Mouse (Mus musculus): ENCODE results near the gene Nlrp2. TPM values are rescaled to one million over a fixed set of nuclear protein-coding genes. Genes with fewer than 3 reads are reported as not detected.

The Nlrp2 gene
- not detected in 2 replicates for polyA plus RNA-seq (2016; fragmentation: Nextera tagmentation; extraction: Ambion mirVana)

DNA sequence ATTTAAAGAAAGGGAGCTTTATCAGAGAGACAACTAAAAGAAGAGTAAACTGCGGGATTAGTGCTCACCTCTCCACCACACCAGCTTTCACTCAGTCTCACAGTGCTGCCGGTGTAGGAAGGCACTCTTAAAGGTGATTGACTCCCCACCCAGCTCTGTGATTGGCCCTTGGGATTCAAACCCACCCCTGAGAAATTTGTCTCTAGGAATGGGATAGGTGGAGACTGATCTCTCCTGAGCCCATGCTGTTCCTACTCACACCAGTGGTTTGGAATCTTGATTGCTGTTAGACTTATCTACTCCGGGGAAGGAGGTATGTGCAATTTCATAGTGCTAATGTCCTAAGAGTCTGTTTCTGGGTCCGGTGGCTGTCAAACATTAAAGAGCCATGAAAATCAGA lies at the start of gene Nlrp2:
Nlrp2 (minus strand) TSS at position 101 of the 400 bp plus-strand sequence.
- WGBS = 79% methylated on average over 4 of the region's 4 CpGs
- H3K9me3 ChIP-seq = peaks cover 57% of the 10 kb centered on the region

DNA sequence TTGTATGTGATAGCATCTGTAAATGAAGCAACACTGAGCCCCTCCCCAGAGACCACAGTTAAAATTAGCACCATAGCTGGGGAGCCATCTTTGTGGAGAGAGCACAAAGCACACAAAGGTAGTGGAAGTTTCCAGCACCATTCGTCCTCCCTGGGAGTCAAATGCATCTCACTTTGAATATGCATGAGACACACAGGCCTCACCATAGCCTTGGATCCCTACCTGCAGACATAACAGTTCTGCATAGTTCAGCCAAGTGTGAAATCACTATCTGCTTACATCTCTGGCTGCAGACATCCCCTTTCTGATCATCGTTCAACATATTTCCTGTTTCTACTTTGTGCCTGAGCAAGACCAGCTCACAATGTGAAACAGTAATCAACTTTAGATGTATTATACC lies 15.9 kb upstream of the Nlrp2 start:
- Histone ChIP-seq H3K4me3 (no peak overlapping the region), H3K36me3 (replicated peaks) (no peaks in the 10 kb centered on the region), H3K27me3 (replicated peaks; ENCODE audit: low read depth, poor library complexity, severe bottlenecking) (no peaks in the 10 kb centered on the region), H3K9me3 (peaks cover 58% of the 10 kb centered on the region), H3K27ac (replicated peaks) (no peak overlapping the region), H3K4me1 (no peaks in the 10 kb centered on the region)
- no peak for DNase-seq (ENCODE audit: low spot score)
- 80% methylated on average over 2 of the region's 2 CpGs for WGBS

More for the DNA sequence above, at the start of gene Nlrp2:
- Histone ChIP-seq H3K36me3 (replicated peaks) (no peaks in the 10 kb centered on the region), H3K4me3 (no peak within 1 kb of the TSS), H3K27ac (replicated peaks) (no peak within 1 kb of the TSS), H3K27me3 (replicated peaks; ENCODE audit: low read depth, poor library complexity, severe bottlenecking) (no peaks in the 10 kb centered on the region), H3K4me1 (no peaks in the 10 kb centered on the region)
- no peak for DNase-seq (ENCODE audit: low spot score)

DNA sequence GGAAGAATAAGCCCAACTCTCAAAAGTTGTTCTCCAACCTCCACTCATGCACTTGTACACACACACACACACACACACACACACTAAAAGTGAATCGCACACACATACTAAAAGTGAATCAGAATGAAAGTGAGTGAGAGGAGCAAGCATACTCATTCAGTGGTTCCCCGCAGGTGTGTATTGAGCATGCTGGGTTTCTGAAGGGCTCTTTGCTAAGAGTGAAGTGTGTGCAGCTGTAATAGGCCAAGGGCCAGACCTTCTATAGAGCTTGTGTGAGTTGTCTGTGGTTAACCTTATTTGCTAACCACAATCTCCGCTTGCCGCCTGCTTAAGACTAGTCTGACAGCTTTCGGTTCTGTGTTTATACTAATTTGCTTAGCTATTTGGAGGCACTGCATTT lies 12.8 kb upstream of the Nlrp2 start:
- H3K9me3 ChIP-seq = peaks cover 81% of the 10 kb centered on the region
- no peaks in the 10 kb centered on the region for H3K4me1 ChIP-seq
- H3K36me3 ChIP-seq (replicated peaks) = no peaks in the 10 kb centered on the region
- H3K27me3 ChIP-seq (replicated peaks; ENCODE audit: low read depth, poor library complexity, severe bottlenecking) = no peaks in the 10 kb centered on the region
- no peak for DNase-seq (ENCODE audit: low spot score)
- 90% methylated on average over 5 of the region's 5 CpGs for WGBS
- no peak overlapping the region for H3K27ac ChIP-seq (replicated peaks)
- H3K4me3 ChIP-seq = no peak overlapping the region

DNA sequence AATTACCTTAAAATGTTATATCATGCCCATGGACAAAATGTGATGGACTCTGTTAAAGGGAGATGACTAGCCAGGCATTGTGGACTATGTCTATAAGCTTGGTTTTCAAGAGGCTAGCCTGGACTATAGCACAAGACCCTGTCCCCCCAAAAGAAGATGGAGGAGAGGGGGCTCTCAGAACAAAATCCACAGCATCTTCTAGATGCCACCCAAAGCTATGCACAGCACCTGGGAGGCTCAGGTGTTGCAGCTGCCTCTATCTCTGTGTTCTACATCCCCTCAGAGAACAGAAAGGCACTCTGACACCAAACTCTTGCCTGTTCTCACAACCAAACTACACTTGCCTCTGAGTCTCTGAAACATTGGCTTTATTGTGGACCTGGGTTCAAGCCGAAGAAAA lies 598 bp downstream of the Nlrp2 start, which contains the start of gene Gm5065:
Gm5065 (plus strand) TSS at position 301 of the 400 bp plus-strand sequence.
- Histone ChIP-seq H3K9me3 (peaks cover 55% of the 10 kb centered on the region), H3K36me3 (replicated peaks) (no peaks in the 10 kb centered on the region), H3K4me1 (no peaks in the 10 kb centered on the region), H3K4me3 (no peak within 1 kb of the TSS), H3K27ac (replicated peaks) (no peak within 1 kb of the TSS), H3K27me3 (replicated peaks; ENCODE audit: low read depth, poor library complexity, severe bottlenecking) (no peaks in the 10 kb centered on the region)
- WGBS = 90% methylated on average over 1 of the region's 1 CpGs
- DNase-seq (ENCODE audit: low spot score) = no peak

DNA sequence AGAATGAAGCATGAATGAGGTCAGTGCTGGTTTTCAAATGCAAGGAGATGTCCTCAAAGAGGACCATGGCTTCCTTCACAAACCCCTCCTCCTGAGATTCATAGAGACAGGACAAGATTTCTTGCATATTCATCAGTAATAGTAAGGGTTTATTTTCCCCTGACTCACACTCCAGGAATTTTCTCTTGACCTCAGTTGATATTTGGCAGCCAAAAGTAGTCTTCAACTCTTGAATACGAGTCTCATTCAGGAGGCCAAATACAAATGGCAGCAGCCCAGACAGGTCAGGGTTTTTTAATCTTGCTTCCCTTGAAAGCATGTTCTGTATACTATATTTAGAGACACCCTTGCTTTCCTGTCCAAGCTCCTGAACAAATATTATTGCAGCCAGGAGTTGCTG lies 23.3 kb downstream of the Nlrp2 start:
- Histone ChIP-seq H3K4me3 (no peak overlapping the region), H3K36me3 (replicated peaks) (no peaks in the 10 kb centered on the region), H3K27me3 (replicated peaks; ENCODE audit: low read depth, poor library complexity, severe bottlenecking) (no peaks in the 10 kb centered on the region), H3K4me1 (no peaks in the 10 kb centered on the region), H3K9me3 (peaks cover 65% of the 10 kb centered on the region), H3K27ac (replicated peaks) (no peak overlapping the region)
- WGBS = 85% methylated on average over 1 of the region's 1 CpGs
- DNase-seq (ENCODE audit: low spot score) = no peak

DNA sequence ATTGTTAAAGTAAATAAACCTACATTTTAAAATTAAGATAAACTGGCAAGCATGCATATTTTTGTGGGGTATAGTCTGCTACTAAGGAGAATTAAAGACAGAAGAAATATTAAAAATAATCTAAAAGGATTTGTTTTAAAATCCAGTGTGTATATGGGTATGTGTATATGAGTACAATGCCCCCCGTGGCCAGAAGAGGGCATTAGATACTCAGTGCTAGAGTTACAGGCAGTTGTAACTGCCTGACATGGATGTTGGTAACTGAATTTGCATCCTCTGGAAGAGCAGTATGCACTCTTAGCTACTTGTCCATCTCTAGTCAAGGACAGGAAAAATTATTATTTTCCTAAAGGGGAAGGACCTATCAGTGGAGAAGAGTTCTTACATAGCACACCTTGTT lies 62.6 kb downstream of the Nlrp2 start:
- no peaks in the 10 kb centered on the region for H3K36me3 ChIP-seq (replicated peaks)
- H3K4me3 ChIP-seq = no peak overlapping the region
- no peak for DNase-seq (ENCODE audit: low spot score)
- no peaks in the 10 kb centered on the region for H3K27me3 ChIP-seq (replicated peaks; ENCODE audit: low read depth, poor library complexity, severe bottlenecking)
- no peaks in the 10 kb centered on the region for H3K4me1 ChIP-seq
- H3K9me3 ChIP-seq = peaks cover 53% of the 10 kb centered on the region
- H3K27ac ChIP-seq (replicated peaks) = no peak overlapping the region
- 66% methylated on average over 1 of the region's 1 CpGs for WGBS

DNA sequence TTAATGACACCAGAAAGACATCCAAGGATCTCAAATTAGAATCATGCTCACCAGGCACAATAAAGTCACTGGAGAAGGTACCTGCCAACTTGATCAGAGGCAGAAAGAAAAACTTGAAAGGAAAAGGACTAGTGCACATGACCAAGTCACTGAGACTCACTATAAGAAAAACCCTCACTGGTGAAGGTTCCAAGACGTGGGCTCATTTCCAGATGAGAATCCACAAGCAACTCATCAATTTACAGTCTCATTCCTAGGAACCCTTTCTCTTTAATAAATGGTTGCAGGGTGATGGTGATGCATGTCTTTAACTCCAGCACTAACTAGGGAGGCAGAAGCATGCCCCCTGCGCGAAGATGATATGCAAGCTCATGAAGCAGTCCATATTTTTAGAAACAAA lies 87.8 kb downstream of the Nlrp2 start:
- no peaks in the 10 kb centered on the region for H3K27me3 ChIP-seq (replicated peaks; ENCODE audit: low read depth, poor library complexity, severe bottlenecking)
- H3K4me3 ChIP-seq = no peak overlapping the region

More for the DNA sequence above, 87.8 kb downstream of the Nlrp2 start:
- 88% methylated on average over 3 of the region's 3 CpGs for WGBS
- Histone ChIP-seq H3K9me3 (peaks cover 35% of the 10 kb centered on the region; the same call in 1 of the 2 replicates), H3K27ac (replicated peaks) (no peak overlapping the region), H3K4me1 (no peaks in the 10 kb centered on the region), H3K36me3 (replicated peaks) (no peaks in the 10 kb centered on the region)
- DNase-seq (ENCODE audit: low spot score) = no peak

Other genes with a start within 250 kb of the Nlrp2 start
- gene Rfpl4, start 234.1 kb downstream of the Nlrp2 start, polyA plus RNA-seq (2016; fragmentation: Nextera tagmentation; extraction: Ambion mirVana) = not detected in 2 replicates
- gene Rasl2-9, start 225.1 kb downstream of the Nlrp2 start, polyA plus RNA-seq (2016; fragmentation: Nextera tagmentation; extraction: Ambion mirVana) = 0.20 TPM in 2 replicates
- gene Vmn1r55, start 201.4 kb downstream of the Nlrp2 start, polyA plus RNA-seq (2016; fragmentation: Nextera tagmentation; extraction: Ambion mirVana) = 0.01 TPM in 1 of 2 replicates, not detected in the other
- not detected in 2 replicates for gene Vmn1r56, start 154.3 kb downstream of the Nlrp2 start, polyA plus RNA-seq (2016; fragmentation: Nextera tagmentation; extraction: Ambion mirVana)
- gene Vmn1r57, start 132.5 kb downstream of the Nlrp2 start, polyA plus RNA-seq (2016; fragmentation: Nextera tagmentation; extraction: Ambion mirVana) = not detected in 2 replicates
- gene Gm5065, start 498 bp downstream of the Nlrp2 start, polyA plus RNA-seq (2016; fragmentation: Nextera tagmentation; extraction: Ambion mirVana) = not detected in 2 replicates
- gene Vmn1r58, start 62.4 kb upstream of the Nlrp2 start, polyA plus RNA-seq (2016; fragmentation: Nextera tagmentation; extraction: Ambion mirVana) = not detected in 2 replicates
- gene Vmn1r59, start 105.7 kb upstream of the Nlrp2 start, polyA plus RNA-seq (2016; fragmentation: Nextera tagmentation; extraction: Ambion mirVana) = not detected in 2 replicates
- not detected in 2 replicates for gene Vmn2r28, start 142.9 kb upstream of the Nlrp2 start, polyA plus RNA-seq (2016; fragmentation: Nextera tagmentation; extraction: Ambion mirVana)
- gene Vmn1r60, start 196.3 kb upstream of the Nlrp2 start, polyA plus RNA-seq (2016; fragmentation: Nextera tagmentation; extraction: Ambion mirVana) = not detected in 2 replicates

All from embryonic facial prominence, embryonic 10.5 days (tissue).